ENCODE assay signal across 40 mouse cellular contexts in the genomic region with DNA sequence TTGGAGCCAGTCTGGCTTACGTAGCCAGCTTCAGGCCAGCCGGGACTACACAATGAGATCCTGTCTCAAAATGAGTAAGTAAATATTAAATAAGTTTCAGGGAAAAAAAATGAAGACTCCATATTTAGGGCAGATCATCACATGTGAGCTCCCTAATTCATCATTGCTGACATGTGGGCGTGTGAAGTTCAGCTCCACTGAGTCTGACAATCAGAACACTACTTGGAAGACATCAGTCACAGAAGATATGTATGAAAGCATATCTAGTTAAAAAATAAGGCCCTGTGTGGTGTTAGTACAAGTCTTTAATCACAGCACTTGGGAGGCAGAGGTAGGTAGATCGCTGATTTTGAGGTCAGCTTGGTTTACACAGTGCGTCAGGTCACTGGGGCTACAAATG. TPM values are rescaled to one million over a fixed set of nuclear protein-coding genes. Genes with fewer than 3 reads are reported as not detected.
"Had no signal": no experiment of that assay in that cellular context is flagged by ENCODE, and none has a peak within 500 bp of the region (broad histone marks: within the 10 kb centered on the region; RNA-seq: fewer than 3 reads in every experiment).

No protein-coding gene starts in this region.

- DNase-seq: heart, postnatal 10 days; heart, postnatal 14 days; heart, postnatal 36 days; heart, postnatal 4 days; kidney, adult 11 months; kidney, adult 18-20 months; kidney, adult 2 months; kidney, adult 8-10 months; kidney, adult 9 months; kidney, postnatal 10 days; kidney, postnatal 14 days; kidney, postnatal 25 days; kidney, postnatal 36 days; kidney, postnatal 4 days; layer of hippocampus, adult 9-11 months; layer of hippocampus, postnatal 36 days had no signal

- H3K4me3 ChIP-seq: heart, embryonic 10.5 days; heart, embryonic 12.5 days; heart, embryonic 13.5 days; heart, embryonic 15.5 days; hindbrain, embryonic 10.5 days; hindbrain, embryonic 12.5 days; hindbrain, embryonic 13.5 days; hindbrain, embryonic 15.5 days; intestine, embryonic 15.5 days; kidney, embryonic 15.5 days; layer of hippocampus, adult 2 months had no signal

- H3K9me3 ChIP-seq: heart, embryonic 10.5 days; heart, embryonic 12.5 days; heart, embryonic 13.5 days; heart, embryonic 15.5 days; hindbrain, embryonic 10.5 days; hindbrain, embryonic 12.5 days; hindbrain, embryonic 13.5 days; hindbrain, embryonic 15.5 days; intestine, embryonic 15.5 days; kidney, embryonic 15.5 days had no signal

- ATAC-seq: hindbrain, embryonic 16.5 days; hindbrain, postnatal 0 days; inflammation-experienced regulatory T-cells, adult 6 months; intestine, embryonic 15.5 days; intestine, embryonic 16.5 days; intestine, postnatal 0 days had no signal

- H3K27me3 ChIP-seq: heart, embryonic 12.5 days; heart, embryonic 13.5 days; heart, embryonic 15.5 days; hindbrain, embryonic 12.5 days; hindbrain, embryonic 13.5 days; hindbrain, embryonic 15.5 days; intestine, embryonic 15.5 days; kidney, embryonic 15.5 days had no signal

- H3K9ac ChIP-seq: heart, embryonic 12.5 days; heart, embryonic 13.5 days; heart, embryonic 15.5 days; hindbrain, embryonic 12.5 days; hindbrain, embryonic 13.5 days; hindbrain, embryonic 14.5 days; hindbrain, embryonic 15.5 days; intestine, embryonic 15.5 days; kidney, embryonic 15.5 days had no signal

- H3K4me2 ChIP-seq: heart, embryonic 11.5 days; heart, embryonic 12.5 days; heart, embryonic 13.5 days; heart, embryonic 15.5 days; hindbrain, embryonic 12.5 days; hindbrain, embryonic 13.5 days; hindbrain, embryonic 14.5 days; hindbrain, embryonic 15.5 days; intestine, embryonic 15.5 days; kidney, embryonic 15.5 days had no signal

- H3K27ac ChIP-seq: heart, embryonic 10.5 days; heart, embryonic 13.5 days; heart, embryonic 15.5 days; hindbrain, embryonic 10.5 days; hindbrain, embryonic 12.5 days; hindbrain, embryonic 13.5 days; hindbrain, embryonic 14.5 days; hindbrain, embryonic 15.5 days; hindbrain, postnatal 0 days; intestine, embryonic 15.5 days; kidney, embryonic 15.5 days; kidney, postnatal 0 days; layer of hippocampus, adult 2 months had no signal

- H3K36me3 ChIP-seq: hindbrain, embryonic 15.5 days; intestine, embryonic 15.5 days had no signal

RNA-seq across cellular contexts. Expression of gene Doc2a, which starts 40.1 kb away (rescaled TPM):
- total RNA-seq: heart, postnatal 10 days; heart, postnatal 14 days; heart, postnatal 25 days; heart, postnatal 36 days; heart, postnatal 4 days; hematopoietic stem cell, adult 5-6 weeks had no signal
- polyA plus RNA-seq: heart, embryonic 12.5 days; heart, embryonic 15.5 days; heart, embryonic 16.5 days; heart, postnatal 0 days; inflammation-experienced regulatory T-cells, adult 6 months; large intestine, adult 2 months had no signal
